Mouse (Mus musculus): ENCODE data around the gene B3gnt5. TPM values are rescaled to one million over a fixed set of nuclear protein-coding genes. Genes with fewer than 3 reads are reported as not detected.

Gene B3gnt5
- polyA plus RNA-seq, 1 experiment from 2014 or later = 50.9 TPM

Other genes with a start within 250 kb of the B3gnt5 start
- gene Olfr167, start 237.9 kb upstream of the B3gnt5 start, polyA plus RNA-seq (2016; fragmentation: Nextera tagmentation; extraction: Ambion mirVana) = not detected in 2 replicates
- gene Olfr168, start 224.7 kb upstream of the B3gnt5 start, polyA plus RNA-seq (2016; fragmentation: Nextera tagmentation; extraction: Ambion mirVana) = not detected in 2 replicates
- gene Olfr169, start 188.4 kb upstream of the B3gnt5 start, polyA plus RNA-seq (2016; fragmentation: Nextera tagmentation; extraction: Ambion mirVana) = not detected in 2 replicates
- not detected in 2 replicates for gene Olfr170, start 148.3 kb upstream of the B3gnt5 start, polyA plus RNA-seq (2016; fragmentation: Nextera tagmentation; extraction: Ambion mirVana)
- gene Olfr171, start 130.3 kb upstream of the B3gnt5 start, polyA plus RNA-seq (2016; fragmentation: Nextera tagmentation; extraction: Ambion mirVana) = not detected in 2 replicates
- gene Lamp3, start 53.8 kb upstream of the B3gnt5 start, polyA plus RNA-seq (2016; fragmentation: Nextera tagmentation; extraction: Ambion mirVana) = not detected in 2 replicates
- gene Klhl6, start 222.8 kb downstream of the B3gnt5 start, polyA plus RNA-seq (2016; fragmentation: Nextera tagmentation; extraction: Ambion mirVana) = 5.4 and 6.0 TPM in 2 replicates